Mouse (Mus musculus) T-cell, adult 2 months (primary cell): Measurements from ENCODE around the gene Qsox1.

Experiments used
- DNase-seq: peaks from one replicate; pipeline ENCODE4 v3.0.0; 2022; ENCODE audit warnings: low spot score

The Qsox1 gene

GRCm38 (mm10) chr1:155812581-155813499 lies at the start of gene Qsox1:
Gene Qsox1 (minus strand): TSS chr1:155812889.
- DNase-seq = peak; percentile 86

DNA sequence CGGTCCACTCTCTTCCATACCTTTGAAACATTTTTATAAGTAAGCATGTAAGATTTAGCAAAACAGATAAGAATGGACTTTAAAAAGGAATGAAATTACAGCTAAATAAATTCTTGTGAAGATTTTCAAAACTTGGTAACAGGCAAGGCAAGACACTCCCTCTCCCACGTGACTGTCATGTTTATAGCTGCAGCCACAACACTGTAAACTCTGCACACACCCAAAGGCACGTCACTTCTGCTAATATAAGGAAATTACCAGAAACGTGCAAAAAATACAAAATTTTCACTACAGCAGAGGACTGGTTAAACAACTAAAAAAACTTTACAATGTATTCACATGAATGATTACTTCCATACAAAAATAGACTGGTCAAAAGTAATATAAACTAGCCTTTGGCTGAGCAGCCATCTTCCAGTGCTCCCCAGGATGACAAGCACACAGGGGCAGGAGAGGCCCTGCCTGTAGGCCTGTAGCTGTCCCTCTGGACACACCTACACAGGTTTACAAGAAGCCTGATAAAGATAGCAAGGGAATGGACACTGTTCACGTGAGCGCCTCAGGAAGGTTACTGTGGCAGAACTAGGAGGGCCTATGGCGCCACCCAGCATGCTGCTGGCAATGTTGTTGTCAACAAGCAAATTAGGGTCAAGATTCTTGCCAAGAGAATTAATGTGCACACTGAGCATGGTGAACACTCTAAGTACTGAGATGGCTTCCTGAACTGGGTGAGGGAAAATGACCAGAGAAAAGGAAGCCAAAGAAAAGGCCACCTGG lies 42.4 kb upstream of the Qsox1 start:
- no peak for DNase-seq

DNA sequence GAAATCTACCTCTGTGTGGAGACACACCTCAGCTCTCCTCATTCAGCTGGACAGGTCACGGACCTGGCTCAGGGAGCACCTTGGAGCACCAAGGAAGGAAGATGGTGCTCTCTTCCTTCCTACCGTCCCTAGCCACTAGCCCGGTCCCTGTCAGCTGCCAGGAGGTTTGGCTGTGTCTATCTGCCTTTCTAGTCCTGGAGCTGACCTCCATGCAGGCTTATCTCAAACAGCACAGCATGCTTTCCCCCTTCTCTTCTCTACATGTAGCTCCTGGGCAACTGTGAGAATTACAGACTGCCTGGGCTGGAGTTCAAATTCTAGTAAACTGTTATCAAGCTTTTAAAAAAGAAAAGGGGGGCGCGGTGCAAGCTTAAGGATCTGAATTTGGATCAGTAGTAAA lies 40.3 kb upstream of the Qsox1 start:
- DNase-seq = no peak

- no peak for DNase-seq
Measured at GRCm38 (mm10) chr1:155844235-155844634, 31.5 kb upstream of the Qsox1 start.

DNA sequence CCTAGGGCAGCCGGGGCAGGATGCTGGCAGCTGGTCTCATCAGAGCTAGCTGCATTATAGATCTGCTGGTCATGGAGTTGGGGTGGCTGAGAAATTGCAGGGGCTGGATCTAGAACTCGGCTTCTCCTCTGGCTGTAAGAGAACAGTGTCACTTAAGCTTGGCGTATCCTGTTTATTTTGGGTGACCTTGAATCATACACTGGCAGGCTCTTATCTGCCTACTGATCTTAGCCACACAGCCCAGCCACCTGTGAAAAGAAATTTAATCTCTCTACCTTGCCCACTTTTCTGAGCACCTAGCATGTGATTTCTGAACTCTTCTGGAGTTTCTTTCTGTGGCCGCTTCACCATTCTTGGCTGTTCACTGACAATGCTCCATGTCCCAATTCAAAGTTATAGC lies 30.8 kb upstream of the Qsox1 start:
- no peak for DNase-seq

DNA sequence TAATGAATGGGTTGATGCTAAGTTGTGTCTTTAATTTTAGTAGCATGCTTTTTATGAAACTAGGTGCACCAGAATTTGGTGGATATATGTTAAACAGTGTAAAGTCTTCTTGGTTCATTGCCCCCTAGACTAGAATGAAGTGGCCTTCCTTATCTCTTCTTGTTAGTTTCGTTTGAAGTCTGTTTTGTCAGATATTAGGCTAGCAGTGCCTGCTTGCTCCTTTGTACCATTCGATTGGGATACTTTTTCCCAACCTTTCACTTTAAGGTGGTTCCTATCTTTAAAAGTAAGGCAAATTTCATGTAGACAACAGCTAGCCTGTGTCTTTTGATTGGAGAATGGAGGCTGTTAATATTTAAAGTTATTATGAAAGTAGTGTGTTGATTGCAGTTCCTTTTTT lies 23.0 kb upstream of the Qsox1 start:
- no peak for DNase-seq

GRCm38 (mm10) chr1:155833610-155834009 lies 20.9 kb upstream of the Qsox1 start:
- DNase-seq = no peak

- no peak for DNase-seq
Measured at GRCm38 (mm10) chr1:155831958-155832357, 19.3 kb upstream of the Qsox1 start.

DNA sequence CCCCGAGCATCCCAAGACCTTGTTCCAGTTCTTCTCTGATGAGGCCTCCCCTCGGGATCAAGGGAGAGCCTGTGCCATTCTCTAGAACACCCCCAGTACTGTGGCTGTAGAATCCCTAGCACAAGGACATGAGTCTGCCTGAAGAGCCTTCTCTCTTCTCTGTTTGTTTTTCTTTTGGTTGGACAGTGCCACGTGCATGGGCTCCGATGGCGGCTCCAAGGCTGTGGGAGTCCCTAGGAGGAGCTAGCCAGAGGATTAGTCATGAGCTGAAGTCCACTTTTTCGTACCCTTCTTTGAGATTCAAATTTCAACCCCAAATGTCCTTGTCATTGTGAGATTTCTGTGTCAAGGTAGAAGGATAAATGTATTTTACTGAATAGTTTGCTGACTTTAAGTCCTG lies 18.2 kb upstream of the Qsox1 start:
- no peak for DNase-seq

DNA sequence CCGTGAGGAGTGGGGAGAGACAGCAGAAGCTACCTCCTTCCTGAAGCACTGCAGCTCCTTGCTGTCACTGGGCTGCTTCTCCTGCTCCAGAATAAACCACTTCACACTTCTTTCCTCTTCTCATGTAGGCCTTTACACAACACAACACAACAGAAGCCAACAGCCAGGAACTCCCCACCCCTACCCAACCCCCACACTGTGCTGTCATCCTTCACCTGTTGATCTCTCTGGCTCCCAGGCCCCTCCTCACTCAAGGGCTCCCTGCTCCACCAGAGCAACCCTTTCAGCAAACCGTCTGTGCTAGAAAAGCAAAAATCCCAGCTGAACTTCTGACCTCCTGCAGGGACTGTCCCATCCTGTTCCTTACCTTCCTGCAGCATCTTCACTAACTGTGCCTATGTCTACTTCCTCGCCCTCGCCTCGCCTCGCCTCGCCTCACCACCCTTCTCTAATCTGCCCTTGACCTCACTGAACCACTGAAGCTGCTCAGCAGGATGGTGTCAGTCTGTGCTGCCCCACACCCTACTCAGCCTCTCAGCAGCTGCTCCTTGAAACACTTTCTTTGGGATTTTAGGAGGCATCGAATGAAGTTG lies 15.1 kb upstream of the Qsox1 start:
- no peak for DNase-seq

DNA sequence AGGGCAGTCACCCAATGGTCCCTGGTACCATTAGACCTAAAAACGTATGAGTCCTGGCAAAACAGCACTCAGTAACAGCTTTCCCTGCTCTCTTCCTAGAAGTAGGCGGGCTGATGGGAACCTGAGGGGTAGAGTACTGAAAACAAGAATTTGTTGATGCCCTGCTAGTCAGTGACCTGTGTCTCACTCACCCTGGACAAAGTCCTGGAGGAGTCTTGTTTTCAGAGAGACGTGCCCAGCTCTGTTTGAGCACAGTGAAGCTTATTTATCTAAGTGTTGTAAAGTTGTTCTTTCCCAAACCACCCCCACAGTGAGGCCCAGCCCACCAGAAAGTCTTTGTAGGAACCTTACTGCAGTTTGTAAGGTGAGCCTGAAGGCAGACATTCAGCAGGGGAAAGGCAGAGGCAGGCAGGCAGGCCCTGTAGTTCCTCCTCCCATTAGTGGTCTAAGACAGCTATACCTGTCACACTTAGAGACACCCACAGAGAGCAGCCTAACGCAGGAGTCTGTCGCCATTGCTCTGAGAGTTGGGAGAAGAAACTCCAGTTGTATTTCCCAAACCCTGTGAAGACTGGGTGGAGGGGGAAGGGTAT lies 14.2 kb upstream of the Qsox1 start:
- no peak for DNase-seq

GRCm38 (mm10) chr1:155825940-155826716 lies 13.4 kb upstream of the Qsox1 start:
- no peak for DNase-seq

- DNase-seq = no peak
Measured at GRCm38 (mm10) chr1:155820646-155821045, 8.0 kb upstream of the Qsox1 start.

DNA sequence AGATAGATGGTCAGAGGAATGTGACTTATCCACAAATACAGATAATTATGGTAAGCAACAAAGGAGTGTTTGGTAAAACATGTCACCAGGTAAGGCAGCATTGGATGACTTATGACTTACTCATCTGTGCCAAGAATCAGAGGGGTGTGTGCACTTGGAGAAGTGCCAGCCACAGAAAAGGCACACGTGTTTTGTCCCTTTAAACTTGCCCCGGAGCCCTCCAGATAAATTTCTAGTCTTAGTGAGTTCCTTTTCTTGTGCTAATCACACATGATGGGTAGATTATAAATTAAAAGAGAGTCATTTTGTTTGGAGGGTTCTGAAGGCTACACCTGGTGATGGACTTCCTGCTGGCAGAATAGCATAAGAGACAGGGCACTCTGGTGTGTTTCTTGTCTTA lies 3.5 kb upstream of the Qsox1 start:
- no peak for DNase-seq

DNA sequence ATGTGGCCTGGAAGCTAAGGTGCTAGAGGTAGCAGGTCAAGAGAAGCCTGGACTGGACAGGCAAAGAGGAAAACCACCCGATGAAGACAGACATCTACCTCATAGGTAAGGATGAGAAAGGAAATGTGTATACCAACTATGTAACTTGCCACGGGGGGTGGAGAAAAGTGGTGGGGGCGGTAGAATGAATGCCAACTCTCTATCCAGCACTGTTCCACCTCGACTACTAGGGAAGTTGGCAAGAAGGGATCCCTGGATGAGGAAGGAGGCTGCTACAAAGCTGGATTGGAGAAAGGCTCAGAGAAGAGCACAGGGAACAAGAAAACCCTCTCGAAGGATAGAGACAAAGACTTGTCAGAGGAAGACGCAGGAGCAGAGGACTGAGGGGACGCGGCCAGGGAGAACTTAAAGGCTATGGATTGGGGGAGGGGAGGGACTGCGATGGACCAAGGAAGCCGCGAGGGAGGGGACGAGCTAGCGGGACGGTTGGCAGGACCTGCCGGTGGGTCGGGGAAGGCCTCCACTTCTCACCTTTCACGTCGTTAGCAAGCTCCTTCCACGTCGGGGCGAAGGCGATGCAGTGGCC lies 601 bp downstream of the Qsox1 start:
- no peak for DNase-seq

- DNase-seq = no peak
Measured at GRCm38 (mm10) chr1:155810616-155811015, 2.1 kb downstream of the Qsox1 start.

GRCm38 (mm10) chr1:155809706-155810442 lies 2.8 kb downstream of the Qsox1 start:
- DNase-seq = no peak

- DNase-seq = no peak
Measured at GRCm38 (mm10) chr1:155808261-155808660, 4.4 kb downstream of the Qsox1 start.

GRCm38 (mm10) chr1:155805607-155806006 lies 7.1 kb downstream of the Qsox1 start:
- no peak for DNase-seq
